11 mouse cellular contexts compared by ENCODE assay signal in genomic region chr16:85110428-85110827, GRCm38 (mm10).
DNase-seq lines count a peak whose midpoint lies in the region; ATAC-seq and TF ChIP-seq lines count a peak whose summit lies in the region.
"Had no signal": no experiment of that assay in that cellular context is flagged by ENCODE, and none has a peak within 500 bp of the region (broad histone marks: within the 10 kb centered on the region; RNA-seq: fewer than 3 reads in every experiment).

No protein-coding gene starts in this region.

- H3K9ac ChIP-seq in lung, postnatal 0 days (replicated peaks; ENCODE audit: low read depth), result no peak overlapping the region
- no peak overlapping the region for H3K9ac ChIP-seq in hindbrain, postnatal 0 days (replicated peaks; ENCODE audit: low read length)

- peaks cover 26% of the 10 kb centered on the region for H3K4me1 ChIP-seq in cerebellum, adult 2 months (ENCODE audit: control insufficient read depth, insufficient read depth, low read length)
- 0 out of 2 replicates have a peak, but pooled peaks cover 3% of the 10 kb centered on the region for H3K4me1 ChIP-seq in lung, postnatal 0 days (ENCODE audit: insufficient read depth, low read depth, low read length)
- peaks cover 12% of the 10 kb centered on the region for H3K4me1 ChIP-seq in hindbrain, postnatal 0 days (ENCODE audit: insufficient read depth, low read length)

- ATAC-seq in lung, postnatal 0 days, result peak; percentile 82
- peak; percentile 69 for ATAC-seq in hindbrain, postnatal 0 days
- ATAC-seq: Patski had no signal

- no peak overlapping the region for H3K4me2 ChIP-seq in lung, postnatal 0 days (replicated peaks; ENCODE audit: low read depth, low read length)
- H3K4me2 ChIP-seq in hindbrain, postnatal 0 days (ENCODE audit: low read depth, low read length), result no peak overlapping the region

- DNase-seq in cerebellum, adult 2 months, result peak in 1 of 2 experiments; percentile 38
- no peak for DNase-seq in cerebellum, adult 11-12 months
- peak; percentile 78 for DNase-seq in lung, postnatal 0 days (ENCODE audit: low spot score)
- no peak for DNase-seq in lung, postnatal 25 days (ENCODE audit: low spot score)
- DNase-seq in hindbrain, postnatal 0 days (ENCODE audit: low spot score), result peak; percentile 60
- peak; percentile 53 to 66 for DNase-seq in right cerebral cortex, postnatal 10 days (ENCODE audit: low spot score in 2 of 2)
- DNase-seq in spleen, adult 12 weeks (ENCODE audit: low spot score), result no peak
- DNase-seq in testis, postnatal 10 days (ENCODE audit: low spot score), result no peak
- DNase-seq: liver; thymus, postnatal 14 days had no signal

- no peaks in the 10 kb centered on the region for H3K27me3 ChIP-seq in cerebellum, adult 2 months (ENCODE audit: control insufficient read depth, insufficient read depth, low read length)
- no peaks in the 10 kb centered on the region for H3K27me3 ChIP-seq in lung, postnatal 0 days (replicated peaks; ENCODE audit: insufficient read depth, low read length)
- no peaks in the 10 kb centered on the region for H3K27me3 ChIP-seq in hindbrain, postnatal 0 days (ENCODE audit: insufficient read depth, low read length)
- H3K27me3 ChIP-seq: Patski had no signal

- H3K9me3 ChIP-seq in lung, postnatal 0 days (ENCODE audit: low read length), result no peaks in the 10 kb centered on the region
- no peaks in the 10 kb centered on the region for H3K9me3 ChIP-seq in hindbrain, postnatal 0 days (ENCODE audit: low read length)

- TF ChIP-seq POLR2A in cerebellum, adult 2 months (IDR thresholded peaks at IDR 0.05; ENCODE audit: borderline replicate concordance, insufficient read depth, low read length), result no peak

- no peak for TF ChIP-seq CTCF in cerebellum, adult 2 months (IDR thresholded peaks at IDR 0.05; ENCODE audit: borderline replicate concordance, insufficient read depth, low read depth, low read length)
- TF ChIP-seq CTCF in lung, postnatal 0 days (IDR thresholded peaks at IDR 0.05), result no peak
- no peak for TF ChIP-seq CTCF in hindbrain, postnatal 0 days (IDR thresholded peaks at IDR 0.05; ENCODE audit: low read depth)

- H3K4me3 ChIP-seq in cerebellum, adult 2 months (replicated peaks; ENCODE audit: insufficient read depth, low read depth, low read length), result no peak overlapping the region
- H3K4me3 ChIP-seq in lung, postnatal 0 days (ENCODE audit: low read depth, low read length), result no peak overlapping the region
- no peak overlapping the region for H3K4me3 ChIP-seq in hindbrain, postnatal 0 days (ENCODE audit: low read length)

- 59% methylated on average over 13 of the region's 13 CpGs for WGBS in cerebellum, adult 2 months
- WGBS in lung, postnatal 0 days, result 54% methylated on average over 13 of the region's 13 CpGs
- 40% methylated on average over 13 of the region's 13 CpGs for WGBS in hindbrain, postnatal 0 days

- TF ChIP-seq EP300 in lung, postnatal 0 days (IDR thresholded peaks at IDR 0.05), result no peak

- no peaks in the 10 kb centered on the region for H3K36me3 ChIP-seq in lung, postnatal 0 days (ENCODE audit: insufficient read depth, low read length)
- no peaks in the 10 kb centered on the region for H3K36me3 ChIP-seq in hindbrain, postnatal 0 days (ENCODE audit: insufficient read depth, low read length)

- peak overlapping the region; percentile 47 for H3K27ac ChIP-seq in cerebellum, adult 2 months (ENCODE audit: insufficient read depth, low read length)
- H3K27ac ChIP-seq in lung, postnatal 0 days (ENCODE audit: low read length), result no peak overlapping the region
- peak overlapping the region; percentile 48; the same call in 1 of the 2 replicates for H3K27ac ChIP-seq in hindbrain, postnatal 0 days

Comparison
In these comparisons a context has a peak if more than half of its experiments do, and no peak if none do; other contexts are left out.
1. DNase-seq: peak in lung, postnatal 0 days (single experiment), hindbrain, postnatal 0 days (single experiment) and right cerebral cortex, postnatal 10 days (2 of 2); none in cerebellum, adult 11-12 months (single experiment), lung, postnatal 25 days (single experiment), spleen, adult 12 weeks (single experiment) and testis, postnatal 10 days (single experiment).